Mouse (Mus musculus) c-Kit-positive CD71-negative TER-119-negative erythroid progenitor cells, embryonic 14.5 days (primary cell): Measurements from ENCODE around the gene Cacna2d3.

Source experiments
- DNase-seq: peaks from one replicate; pipeline ENCODE4 v3.0.0-alpha.2; 2013; ENCODE audit warnings: low read depth

The Cacna2d3 gene

GRCm38 (mm10) chr14:29260621-29261020 is 461.0 kb downstream of the Cacna2d3 start:
- no peak for DNase-seq

GRCm38 (mm10) chr14:29243516-29243915 is 478.1 kb downstream of the Cacna2d3 start:
- DNase-seq = no peak

GRCm38 (mm10) chr14:29238446-29238845 is 483.2 kb downstream of the Cacna2d3 start:
- DNase-seq = no peak

GRCm38 (mm10) chr14:29228976-29229716 is 492.5 kb downstream of the Cacna2d3 start:
- DNase-seq = no peak

GRCm38 (mm10) chr14:29228471-29228870 is 493.2 kb downstream of the Cacna2d3 start:
- DNase-seq = no peak

GRCm38 (mm10) chr14:29227959-29228358 is 493.7 kb downstream of the Cacna2d3 start:
- no peak for DNase-seq

GRCm38 (mm10) chr14:29225754-29226365 is 495.8 kb downstream of the Cacna2d3 start:
- DNase-seq = no peak

GRCm38 (mm10) chr14:29223012-29223411 is 498.7 kb downstream of the Cacna2d3 start:
- no peak for DNase-seq

GRCm38 (mm10) chr14:29222191-29222882 is 499.3 kb downstream of the Cacna2d3 start:
- no peak for DNase-seq

- no peak for DNase-seq
Measured at GRCm38 (mm10) chr14:29216106-29216505, 505.6 kb downstream of the Cacna2d3 start.

- no peak for DNase-seq
Measured at GRCm38 (mm10) chr14:29204967-29205268, 516.7 kb downstream of the Cacna2d3 start.

GRCm38 (mm10) chr14:29204236-29204966 is 517.3 kb downstream of the Cacna2d3 start:
- DNase-seq = no peak

GRCm38 (mm10) chr14:29196171-29196570 is 525.5 kb downstream of the Cacna2d3 start:
- DNase-seq = no peak

- no peak for DNase-seq
Measured at GRCm38 (mm10) chr14:29191426-29191825, 530.2 kb downstream of the Cacna2d3 start.

- DNase-seq = no peak
Measured at GRCm38 (mm10) chr14:29183730-29184129, 537.9 kb downstream of the Cacna2d3 start.

- no peak for DNase-seq
Measured at GRCm38 (mm10) chr14:29179397-29179888, 542.2 kb downstream of the Cacna2d3 start.

- no peak for DNase-seq
Measured at GRCm38 (mm10) chr14:29178695-29179396, 542.8 kb downstream of the Cacna2d3 start.

GRCm38 (mm10) chr14:29174762-29175161 is 546.9 kb downstream of the Cacna2d3 start:
- no peak for DNase-seq

- DNase-seq = no peak
Measured at GRCm38 (mm10) chr14:29172207-29172606, 549.5 kb downstream of the Cacna2d3 start.

- DNase-seq = no peak
Measured at GRCm38 (mm10) chr14:29164653-29165030, 557.0 kb downstream of the Cacna2d3 start.

GRCm38 (mm10) chr14:29163998-29164652 is 557.5 kb downstream of the Cacna2d3 start:
- DNase-seq = no peak
